Mouse (Mus musculus) limb, embryonic 14.5 days (tissue): ENCODE results near the gene Cryz. TPM values are rescaled to one million over a fixed set of nuclear protein-coding genes. Genes with fewer than 3 reads are reported as not detected.

ENCODE experiments used
- ATAC-seq: fragments of 200-750 bp; cut with Nextera tagmentation; 2 replicates; pipeline ENCODE4 v1.8.0; 2017; ENCODE audit warnings: low read depth, moderate number of reproducible peaks, moderate TSS enrichment; ENCODE audit not compliant: low FRiP score
- DNase-seq: peaks from one replicate; pipeline ENCODE4 v3.0.0-alpha.2; 2015; ENCODE audit warnings: low spot score
- H3K27ac ChIP-seq: fragments of 300-500 bp; sonication (generic); replicated peaks from 2 replicates; pipeline ENCODE4 v1.5.1; 2014; ENCODE audit warnings: low read depth, mild to moderate bottlenecking, low read length, moderate library complexity, mixed read lengths
- H3K27me3 ChIP-seq: fragments of 300-500 bp; sonication (generic); 2 replicates; pipeline ENCODE4 v1.6.1; 2014; ENCODE audit warnings: low read length, mixed read lengths; ENCODE audit not compliant: control insufficient read depth, insufficient read depth
- H3K36me3 ChIP-seq: fragments of 300-500 bp; sonication (generic); 2 replicates; pipeline ENCODE4 v1.6.1; 2014; ENCODE audit warnings: mild to moderate bottlenecking, low read length, moderate library complexity, mixed read lengths; ENCODE audit not compliant: control insufficient read depth, insufficient read depth
- H3K4me1 ChIP-seq: fragments of 300-500 bp; sonication (generic); 2 replicates; pipeline ENCODE4 v1.6.1; 2014; ENCODE audit warnings: antibody characterized with exemption, low read length, mixed read lengths; ENCODE audit not compliant: control insufficient read depth, insufficient read depth
- H3K4me2 ChIP-seq: fragments of 300-500 bp; sonication (generic); replicated peaks from 2 replicates; pipeline ENCODE4 v1.6.1; 2014; ENCODE audit warnings: low read depth, mild to moderate bottlenecking, low read length, moderate library complexity; ENCODE audit not compliant: severe bottlenecking
- H3K4me3 ChIP-seq: fragments of 300-500 bp; sonication (generic); replicated peaks from 2 replicates; pipeline ENCODE4 v1.5.1; 2014; ENCODE audit warnings: low read length
- H3K9ac ChIP-seq: fragments of 300-500 bp; sonication (generic); 2 replicates; pipeline ENCODE4 v1.6.1; 2014; ENCODE audit warnings: mild to moderate bottlenecking, low read depth, low read length, moderate library complexity; ENCODE audit not compliant: severe bottlenecking
- H3K9me3 ChIP-seq: fragments of 300-500 bp; sonication (generic); 2 replicates; pipeline ENCODE4 v1.6.1; 2016; ENCODE audit warnings: low read length; ENCODE audit not compliant: control insufficient read depth
- POLR2A ChIP-seq: fragments of 200-500 bp; IDR thresholded peaks from 2 replicates; pipeline ENCODE4 v1.8.0; 2012; ENCODE audit warnings: inconsistent platforms, mild to moderate bottlenecking, moderate library complexity, borderline replicate concordance; ENCODE audit not compliant: insufficient read depth, insufficient read length; ENCODE audit errors: extremely low read depth
- WGBS: fragments of 180-500 bp; shearing (Covaris S2); extraction: QIAGEN DNeasy Blood & Tissue Kit; methylation state at CpG from one replicate; pipeline ENCODE4 v1.1.7; 2014; 5-methylcytosine and 5-hydroxymethylcytosine counted together
- polyA plus RNA-seq, 2 experiments: library from polyadenylated mRNA; depleted of rRNA in 1 of 2; stranded (reverse) in 1 of 2; unstranded in 1 of 2; fragments of >200 nt; fragmentation: Nextera tagmentation in 1 of 2; extraction: Ambion mirVana in 1 of 2; gene quantifications; 2 replicates each; pipeline versions ENCODE4 v1.2.1 to v1.2.3; 2012 to 2014

The Cryz gene
- polyA plus RNA-seq, 2 experiments, result 15.3 to 18.6 TPM

DNA sequence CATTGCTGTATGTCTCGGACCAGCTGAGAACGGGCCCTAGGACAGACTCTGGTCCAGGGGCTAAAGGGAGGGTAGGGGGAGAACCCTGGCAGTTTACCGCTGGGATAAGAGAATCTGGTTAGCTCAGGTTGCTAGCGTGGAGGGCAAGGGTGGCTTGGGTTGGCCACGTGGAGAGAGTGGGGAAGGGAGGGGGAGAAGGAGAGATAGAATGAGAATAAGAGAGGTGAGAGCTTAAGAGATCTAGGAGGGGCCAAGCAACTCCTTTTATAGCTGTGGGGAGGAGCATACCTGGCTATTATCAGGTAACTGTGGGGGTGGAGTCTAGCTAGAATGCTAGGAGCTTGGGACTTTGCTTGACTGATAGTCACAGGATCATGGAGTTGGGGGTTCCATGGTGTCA lies 74.5 kb downstream of the Cryz start:
- TF ChIP-seq POLR2A, result no peak
- Histone ChIP-seq H3K4me1 (0 out of 2 replicates have a peak, but pooled peaks cover 2% of the 10 kb centered on the region), H3K4me3 (no peak overlapping the region), H3K9me3 (no peaks in the 10 kb centered on the region), H3K27ac (no peak overlapping the region), H3K9ac (no peak overlapping the region), H3K4me2 (no peak overlapping the region), H3K27me3 (0 out of 2 replicates have a peak, but pooled peaks cover 4% of the 10 kb centered on the region), H3K36me3 (no peaks in the 10 kb centered on the region)
- DNase-seq (no peak), ATAC-seq (no peak)
- WGBS, result 73% methylated on average over 5 of the region's 5 CpGs

Other genes with a start within 250 kb of the Cryz start
- gene Tyw3, start 393 bp downstream of the Cryz start, polyA plus RNA-seq (2012; rRNA removed), result 17.2 and 21.9 TPM in 2 replicates
- 17.2 and 17.6 TPM in 2 replicates for gene Tyw3, start 393 bp downstream of the Cryz start, polyA plus RNA-seq (2014; fragmentation: Nextera tagmentation; extraction: Ambion mirVana)
- gene Erich3, start 67.1 kb downstream of the Cryz start, polyA plus RNA-seq (2012; rRNA removed), result 0.42 and 0.53 TPM in 2 replicates
- 0.22 and 0.45 TPM in 2 replicates for gene Erich3, start 67.1 kb downstream of the Cryz start, polyA plus RNA-seq (2014; fragmentation: Nextera tagmentation; extraction: Ambion mirVana)